Mouse (Mus musculus) left cerebral cortex, postnatal 14 days (tissue): Measurements from ENCODE around the gene Spag16. TPM values are rescaled to one million over a fixed set of nuclear protein-coding genes. Genes with fewer than 3 reads are reported as not detected.

ENCODE experiments used
- total RNA-seq, 2 experiments: library from RNA; stranded (reverse); gene quantifications; 2 replicates each; pipeline ENCODE4 v1.2.3; 2021

Gene Spag16
- total RNA-seq, 2 experiments from 2014 or later = 0.63 to 0.92 TPM

Other genes starting within 250 kb of the Spag16 start
- 1 to 10 TPM; 5.9 to 6.6 TPM for gene Ikzf2, start 139.7 kb upstream of the Spag16 start, total RNA-seq